Mouse (Mus musculus) mouse trophoblast stem cell (cell line): ENCODE measurements around the gene 9130213A22Rik.

Source experiments
- in situ Hi-C, 2 experiments: fragments of 300-500 bp; cut with MseI, MboI; formaldehyde crosslinking; loops; 2 replicates in 1 of 2; 3 replicates in 1 of 2; pipeline ENCODE4 v1.15.1; 2025

9130213A22Rik gene

GRCm38 (mm10) chr11:69122336-69122951, at the start of gene 9130213A22Rik:
Gene 9130213A22Rik, minus strand, starts transcription at chr11:69122589.
- in situ Hi-C loops = loop anchor here (5.0 kb wide), 2 partner anchors 55 to 60 kb away; no protein-coding TSS in a partner anchor

DNA sequence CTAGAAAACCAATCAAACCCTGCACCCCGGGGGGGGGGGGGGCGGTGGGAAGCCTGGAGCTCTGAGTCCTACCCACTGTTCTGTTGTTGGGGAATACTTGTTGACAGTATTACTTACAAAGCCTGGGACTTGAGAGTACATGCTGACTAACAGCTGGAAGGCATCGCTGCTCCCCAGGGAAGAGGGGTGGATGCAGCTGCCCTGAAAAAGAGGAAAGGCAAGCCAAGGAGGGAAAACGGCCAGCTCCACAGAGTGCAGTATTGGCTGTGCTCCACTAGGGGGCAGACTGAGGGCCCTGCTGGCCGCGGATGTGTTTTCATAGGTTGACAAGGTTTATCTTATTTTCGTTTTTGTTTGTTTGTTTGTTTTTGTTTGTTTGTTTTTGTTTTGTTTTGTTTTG, 49.2 kb upstream of the 9130213A22Rik start:
- in situ Hi-C loops = no loop called here

GRCm38 (mm10) chr11:69169313-69169712, 46.9 kb upstream of the 9130213A22Rik start:
- in situ Hi-C loops = no loop called here

DNA sequence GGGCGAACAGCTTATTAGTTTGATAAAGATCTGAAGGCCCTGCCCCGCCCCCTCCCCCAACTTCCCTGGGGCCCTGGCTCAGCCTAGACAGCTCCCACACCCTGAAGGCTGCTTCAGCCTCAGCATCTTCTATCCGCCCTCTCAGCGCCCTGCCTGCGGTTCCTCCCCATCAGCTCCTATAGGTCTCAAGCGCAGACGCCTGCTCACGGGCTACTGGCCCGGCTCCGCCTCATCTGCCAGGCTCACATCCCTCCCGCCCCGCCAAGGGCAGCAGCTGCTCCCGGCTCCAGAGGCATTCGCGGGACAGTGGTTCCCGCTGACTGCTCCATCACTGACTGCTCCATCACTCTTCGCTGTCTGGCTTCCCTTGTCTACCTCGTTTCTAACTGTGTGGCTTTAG, 34.4 kb upstream of the 9130213A22Rik start, which contains the start of gene Alox12b:
Alox12b (plus strand) TSS at position 190 of the 400 bp plus-strand sequence.
- in situ Hi-C loops = no loop called here

DNA sequence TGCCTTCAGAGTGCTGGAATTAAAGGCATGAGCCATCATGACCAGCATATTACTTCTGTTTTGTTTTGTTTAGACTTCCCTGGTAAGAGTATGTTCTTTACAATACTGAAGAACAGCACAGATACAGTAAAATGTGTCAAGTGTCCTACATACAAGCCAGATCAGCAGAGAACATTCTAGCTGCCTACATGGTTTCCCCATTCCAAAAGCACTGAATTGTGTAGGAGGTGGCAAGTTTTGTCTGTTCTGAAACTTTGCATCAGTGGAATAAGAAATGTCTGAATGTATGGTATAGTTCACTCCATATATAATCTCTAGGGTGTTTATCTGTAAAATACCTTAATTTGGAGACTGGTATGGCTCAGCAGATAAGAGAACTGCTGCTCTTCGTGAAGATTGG, 33.0 kb upstream of the 9130213A22Rik start:
- in situ Hi-C loops = no loop called here

DNA sequence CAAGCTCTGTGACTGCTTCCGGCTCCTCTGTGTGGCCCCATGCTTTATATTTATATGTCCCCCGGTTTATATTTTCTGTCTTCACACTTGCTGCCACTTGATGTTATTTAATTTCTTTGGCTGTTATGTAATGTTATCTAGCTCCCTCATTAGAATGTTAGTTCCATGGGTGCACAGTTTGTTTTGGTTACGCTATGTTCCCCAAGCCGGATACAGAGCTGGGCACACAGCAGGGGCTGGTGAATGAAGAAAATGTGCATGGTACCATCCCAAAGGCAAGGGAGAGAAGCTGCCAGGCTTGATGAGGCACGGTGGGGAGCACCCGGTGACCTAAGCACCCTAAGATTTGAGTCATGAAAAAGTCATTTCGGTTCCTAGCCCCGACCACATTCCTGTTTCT, 31.4 kb upstream of the 9130213A22Rik start:
- in situ Hi-C loops = no loop called here

- in situ Hi-C loops = no loop called here
These were observed 28.6 kb upstream of the 9130213A22Rik start for GRCm38 (mm10) chr11:69151004-69151403.

- in situ Hi-C loops = no loop called here
These were observed 28.1 kb upstream of the 9130213A22Rik start for GRCm38 (mm10) chr11:69150444-69150843.

GRCm38 (mm10) chr11:69149728-69150127, 27.3 kb upstream of the 9130213A22Rik start:
- in situ Hi-C loops = no loop called here

DNA sequence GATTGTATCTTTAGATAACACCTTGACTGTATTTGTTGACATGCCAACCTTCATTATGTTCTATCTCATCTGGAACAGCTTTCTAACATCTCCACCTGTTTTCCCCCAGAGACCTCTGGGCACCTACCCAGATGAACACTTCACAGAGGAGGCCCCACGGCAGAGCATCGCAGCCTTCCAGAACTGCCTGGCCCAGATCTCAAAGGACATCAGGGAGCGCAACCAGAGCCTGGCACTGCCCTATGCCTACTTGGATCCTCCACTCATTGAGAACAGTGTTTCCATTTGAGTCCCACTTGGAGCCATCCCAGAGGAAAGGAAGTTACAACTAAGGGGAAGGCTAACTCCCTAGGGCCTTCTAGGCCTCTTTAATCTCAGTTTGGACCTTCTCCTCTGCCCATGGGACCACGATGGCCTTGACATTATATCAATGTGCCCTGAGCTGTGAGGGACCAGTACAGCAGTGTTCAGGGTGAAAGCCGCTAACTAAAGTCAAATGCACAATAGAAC, 26.1 kb upstream of the 9130213A22Rik start:
- in situ Hi-C loops = no loop called here

GRCm38 (mm10) chr11:69147546-69147945, 25.2 kb upstream of the 9130213A22Rik start:
- in situ Hi-C loops = no loop called here

DNA sequence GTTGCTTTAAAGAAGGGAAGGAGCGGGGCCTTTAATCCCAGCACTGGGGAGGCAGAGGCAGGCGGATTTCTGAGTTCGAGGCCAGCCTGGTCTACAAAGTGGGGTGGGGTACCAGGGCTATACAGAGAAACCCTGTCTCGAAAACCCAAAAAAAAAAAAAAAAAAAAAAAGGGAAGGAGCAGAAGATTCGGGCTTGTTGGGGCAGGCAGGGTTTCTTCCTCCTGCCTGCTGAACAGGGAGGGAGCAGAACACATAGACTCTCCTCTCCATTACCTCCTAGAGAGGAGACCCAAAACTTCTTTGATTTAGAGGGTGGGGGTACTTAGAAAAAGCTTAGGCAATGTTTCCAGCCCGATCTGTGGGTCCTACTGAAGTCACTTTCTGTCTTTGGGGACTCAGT, 13.0 kb upstream of the 9130213A22Rik start:
- in situ Hi-C loops = no loop called here

- in situ Hi-C loops = no loop called here
These were observed 12.2 kb upstream of the 9130213A22Rik start for GRCm38 (mm10) chr11:69134622-69134968.

GRCm38 (mm10) chr11:69133923-69134621, 11.7 kb upstream of the 9130213A22Rik start:
- in situ Hi-C loops = no loop called here

- in situ Hi-C loops = no loop called here
These were observed 11.2 kb upstream of the 9130213A22Rik start for GRCm38 (mm10) chr11:69133566-69133922.

DNA sequence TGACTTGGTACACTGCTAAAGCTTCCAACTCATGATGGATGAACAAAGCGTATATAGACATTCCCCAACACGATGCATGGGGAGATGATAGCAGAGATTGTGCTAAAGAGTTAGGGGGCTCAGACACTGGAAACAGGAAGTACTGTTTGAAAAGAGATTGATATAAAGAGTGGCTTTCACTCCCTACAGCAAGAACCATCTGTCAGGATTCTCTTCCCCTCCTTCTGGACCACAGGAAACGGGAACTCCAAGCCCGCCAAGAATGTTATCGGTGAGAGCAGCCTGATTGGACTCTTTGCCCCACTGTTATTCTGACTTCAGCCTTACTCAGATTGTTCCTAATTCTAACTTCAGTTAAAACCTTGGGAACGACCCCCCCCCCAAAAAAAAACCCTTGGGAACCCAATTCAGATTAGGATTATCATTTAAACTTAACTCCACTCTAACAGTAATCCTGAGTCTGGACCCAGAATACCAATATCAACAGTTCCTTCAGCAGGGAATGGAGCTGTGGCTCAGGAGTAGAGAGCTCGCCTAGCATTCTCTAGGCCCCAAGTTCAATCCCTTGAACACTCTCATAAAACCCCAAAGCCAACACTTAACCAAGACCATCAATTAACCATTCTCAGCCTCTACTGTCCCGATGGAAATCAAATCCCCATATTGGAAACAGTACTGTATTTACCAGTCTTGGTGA, 6.2 kb upstream of the 9130213A22Rik start:
- in situ Hi-C loops = no loop called here

- in situ Hi-C loops = no loop called here
These were observed 4.3 kb upstream of the 9130213A22Rik start for GRCm38 (mm10) chr11:69126706-69127095.

GRCm38 (mm10) chr11:69125919-69126705, 3.7 kb upstream of the 9130213A22Rik start:
- in situ Hi-C loops = no loop called here

- in situ Hi-C loops = no loop called here
These were observed 3.3 kb upstream of the 9130213A22Rik start, which contains the start of gene Aloxe3 for GRCm38 (mm10) chr11:69125852-69125918. Gene Aloxe3, plus strand, starts transcription at chr11:69125896.

- in situ Hi-C loops = no loop called here
These were observed 2.9 kb upstream of the 9130213A22Rik start for GRCm38 (mm10) chr11:69125041-69125851.

DNA sequence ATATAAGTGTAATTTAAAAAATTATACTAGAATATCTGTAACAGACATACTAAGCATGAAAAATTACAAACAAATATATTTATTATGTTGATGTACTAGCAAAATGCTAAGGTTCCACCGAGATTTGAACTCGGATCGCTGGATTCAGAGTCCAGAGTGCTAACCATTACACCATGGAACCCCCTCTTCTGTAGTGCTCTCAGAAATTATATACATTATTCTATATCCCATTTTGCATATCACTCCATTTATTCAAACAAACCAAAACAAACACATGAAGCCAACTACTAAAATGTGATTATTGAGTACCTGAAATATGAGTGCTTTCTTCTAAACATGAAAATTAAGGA, 2.1 kb upstream of the 9130213A22Rik start:
- in situ Hi-C loops = loop anchor here (5.0 kb wide), 2 partner anchors 57 to 62 kb away; no protein-coding TSS in a partner anchor
